Mouse (Mus musculus) hindbrain, embryonic 14.5 days (tissue): ENCODE data around the gene Hdlbp. TPM values are rescaled to one million over a fixed set of nuclear protein-coding genes. Genes with fewer than 3 reads are reported as not detected.
A peak's percentile ranks its signal among the peaks of the same experiment; 100 is the strongest.
"Not testable (repeated sequence)": the region's sequence is repeated elsewhere in the genome, so short reads cannot be mapped to it uniquely, and the experiment has no call there.

Experiments
- ATAC-seq: fragments of 200-750 bp; cut with Nextera tagmentation; 2 replicates; pipeline ENCODE4 v1.8.0; 2017; ENCODE audit warnings: moderate number of reproducible peaks, mild to moderate bottlenecking, moderate TSS enrichment, moderate library complexity; ENCODE audit not compliant: low FRiP score
- DNase-seq: peaks from one replicate; pipeline ENCODE4 v3.0.0-alpha.2; 2015; ENCODE audit warnings: low spot score
- H3K27ac ChIP-seq: fragments of 300-500 bp; sonication (generic); 2 replicates; pipeline ENCODE4 v1.5.1; 2014; ENCODE audit warnings: mild to moderate bottlenecking, moderate library complexity
- H3K27me3 ChIP-seq: fragments of 300-500 bp; sonication (generic); 2 replicates; pipeline ENCODE4 v1.6.1; 2014; ENCODE audit warnings: mild to moderate bottlenecking, low read length, mixed read lengths; ENCODE audit not compliant: control insufficient read depth, insufficient read depth
- H3K36me3 ChIP-seq: fragments of 300-500 bp; sonication (generic); replicated peaks from 2 replicates; pipeline ENCODE4 v1.6.1; 2014; ENCODE audit not compliant: control insufficient read depth, insufficient read depth
- H3K4me1 ChIP-seq: fragments of 300-500 bp; sonication (generic); replicated peaks from 2 replicates; pipeline ENCODE4 v1.6.1; 2014; ENCODE audit warnings: antibody characterized with exemption, low read length, mixed read lengths; ENCODE audit not compliant: control insufficient read depth, insufficient read depth
- H3K4me2 ChIP-seq: fragments of 300-500 bp; sonication (generic); replicated peaks from 2 replicates; pipeline ENCODE4 v1.6.1; 2014; ENCODE audit warnings: mild to moderate bottlenecking, moderate library complexity
- H3K4me3 ChIP-seq: fragments of 300-500 bp; sonication (generic); replicated peaks from 2 replicates; pipeline ENCODE4 v1.5.1; 2014; ENCODE audit warnings: mild to moderate bottlenecking, low read length
- H3K9ac ChIP-seq: fragments of 300-500 bp; sonication (generic); 2 replicates; pipeline ENCODE4 v1.6.1; 2014
- H3K9me3 ChIP-seq: fragments of 300-500 bp; sonication (generic); 2 replicates; pipeline ENCODE4 v1.6.1; 2016; ENCODE audit warnings: low read length; ENCODE audit not compliant: control insufficient read depth
- WGBS: fragments of 180-500 bp; shearing (Covaris S2); extraction: QIAGEN DNeasy Blood & Tissue Kit; methylation state at CpG from one replicate; pipeline ENCODE4 v1.1.7; 2014; 5-methylcytosine and 5-hydroxymethylcytosine counted together
- polyA plus RNA-seq: library from polyadenylated mRNA; unstranded; fragments of >200 nt; fragmentation: Nextera tagmentation; extraction: Ambion mirVana; gene quantifications from 2 replicates; pipeline ENCODE4 v1.2.1, GENCODE M21; 2014

Gene Hdlbp
- 65.1 and 80.2 TPM in 2 replicates for polyA plus RNA-seq

DNA sequence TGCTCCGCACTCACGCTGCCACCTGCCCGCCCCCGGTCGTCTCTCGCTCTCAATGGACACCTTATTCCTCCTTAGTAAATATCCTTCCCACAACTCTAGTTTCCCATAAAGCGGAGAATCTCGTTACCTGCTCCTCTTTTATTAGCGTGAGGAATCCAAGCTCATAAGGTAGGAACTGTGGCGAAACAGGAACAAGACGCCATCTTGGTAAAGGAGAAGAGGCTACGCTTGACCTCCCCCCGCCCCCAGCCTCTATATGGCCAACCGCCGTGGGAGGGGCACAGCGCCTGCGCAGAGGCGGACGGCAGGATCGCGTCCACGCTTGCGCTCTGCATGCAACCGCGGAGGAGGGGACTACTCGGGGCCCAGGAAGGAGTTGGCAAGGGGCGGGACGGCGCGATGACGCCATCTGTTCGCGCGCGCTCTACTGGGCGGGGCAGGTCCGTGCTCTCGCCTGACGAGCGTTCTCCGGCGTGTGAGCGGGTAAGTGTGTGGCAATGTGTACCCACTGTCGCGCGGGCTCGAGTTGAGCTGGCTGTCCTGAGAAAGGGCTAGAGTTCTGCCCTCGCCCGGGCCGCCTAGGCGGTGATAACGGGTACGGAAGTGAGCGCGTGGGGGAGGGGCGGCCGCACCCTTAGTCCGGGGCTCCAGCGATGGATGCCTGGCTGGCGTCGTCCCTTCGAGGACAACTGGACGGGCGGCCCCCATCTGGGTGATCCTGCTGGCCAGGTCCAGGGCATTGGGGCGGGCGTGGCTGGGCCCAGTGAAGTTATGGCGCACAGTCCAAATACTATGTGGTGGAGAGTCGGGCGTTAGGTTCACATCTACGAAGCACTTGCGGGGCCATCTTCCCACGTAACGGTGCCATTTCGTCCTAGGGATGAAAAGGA is at the start of gene Hdlbp:
Hdlbp (minus strand) TSS at position 230 of the 890 bp plus-strand sequence.
- Histone ChIP-seq H3K27me3 (no peaks in the 10 kb centered on the region), H3K27ac (peak within 1 kb of the TSS; percentile 99), H3K36me3 (no peaks in the 10 kb centered on the region; the same call in 1 of the 2 replicates), H3K9ac (peak within 1 kb of the TSS; percentile 89), H3K4me1 (peaks cover 18% of the 10 kb centered on the region), H3K4me2 (peak within 1 kb of the TSS; percentile 69), H3K9me3 (no peaks in the 10 kb centered on the region), H3K4me3 (peak within 1 kb of the TSS; percentile 91)
- DNase-seq (peak; percentile 97), ATAC-seq (peak; percentile 94)
- under 1% methylated on average over 74 of the region's 74 CpGs for WGBS

GRCm38 (mm10) chr1:93522325-93522724 is 43.7 kb upstream of the Hdlbp start:
- H3K27ac ChIP-seq, result no peak overlapping the region
- H3K36me3 ChIP-seq, result 0 out of 2 replicates have a peak, but pooled peaks cover 3% of the 10 kb centered on the region
- ATAC-seq (no peak), DNase-seq (no peak)
- no peak overlapping the region for H3K4me2 ChIP-seq
- 78% methylated on average over 1 of the region's 1 CpGs for WGBS
- no peaks in the 10 kb centered on the region for H3K4me1 ChIP-seq
- no peaks in the 10 kb centered on the region for H3K9me3 ChIP-seq
- no peak overlapping the region for H3K9ac ChIP-seq
- H3K27me3 ChIP-seq, result no peaks in the 10 kb centered on the region
- H3K4me3 ChIP-seq, result no peak overlapping the region

GRCm38 (mm10) chr1:93521491-93521890 is 42.9 kb upstream of the Hdlbp start:
- ATAC-seq (no peak), DNase-seq (no peak)
- Histone ChIP-seq H3K27me3 (no peaks in the 10 kb centered on the region), H3K9ac (no peak overlapping the region), H3K9me3 (no peaks in the 10 kb centered on the region), H3K27ac (no peak overlapping the region), H3K4me3 (no peak overlapping the region), H3K36me3 (0 out of 2 replicates have a peak, but pooled peaks cover 3% of the 10 kb centered on the region), H3K4me2 (no peak overlapping the region), H3K4me1 (no peaks in the 10 kb centered on the region)
- WGBS, result 80% methylated on average over 2 of the region's 2 CpGs

GRCm38 (mm10) chr1:93513221-93513620 is 34.6 kb upstream of the Hdlbp start:
- H3K4me1 ChIP-seq, result peaks cover 7% of the 10 kb centered on the region; the same call in 1 of the 2 replicates
- peaks cover 21% of the 10 kb centered on the region; the same call in 1 of the 2 replicates for H3K36me3 ChIP-seq
- DNase-seq, result no peak
- peak overlapping the region; percentile 78; the same call in 1 of the 2 replicates for H3K4me2 ChIP-seq
- ATAC-seq, result no peak
- no peaks in the 10 kb centered on the region for H3K9me3 ChIP-seq
- no peak overlapping the region for H3K4me3 ChIP-seq
- WGBS, result 75% methylated on average over 14 of the region's 14 CpGs
- H3K27ac ChIP-seq, result no peak overlapping the region
- no peak overlapping the region for H3K9ac ChIP-seq
- H3K27me3 ChIP-seq, result no peaks in the 10 kb centered on the region

GRCm38 (mm10) chr1:93512351-93512690 is 33.7 kb upstream of the Hdlbp start:
- peaks cover 29% of the 10 kb centered on the region for H3K36me3 ChIP-seq
- H3K4me1 ChIP-seq, result peaks cover 7% of the 10 kb centered on the region; the same call in 1 of the 2 replicates
- DNase-seq (no peak), ATAC-seq (no peak)
- H3K9ac ChIP-seq, result peak overlapping the region; percentile 72
- peak overlapping the region; percentile 78 for H3K4me2 ChIP-seq
- H3K27me3 ChIP-seq, result no peaks in the 10 kb centered on the region
- 0% methylated on average over 15 of the region's 15 CpGs for WGBS
- H3K4me3 ChIP-seq, result peak overlapping the region; percentile 78
- no peaks in the 10 kb centered on the region for H3K9me3 ChIP-seq
- H3K27ac ChIP-seq, result peak overlapping the region; percentile 68; the same call in 1 of the 2 replicates

DNA sequence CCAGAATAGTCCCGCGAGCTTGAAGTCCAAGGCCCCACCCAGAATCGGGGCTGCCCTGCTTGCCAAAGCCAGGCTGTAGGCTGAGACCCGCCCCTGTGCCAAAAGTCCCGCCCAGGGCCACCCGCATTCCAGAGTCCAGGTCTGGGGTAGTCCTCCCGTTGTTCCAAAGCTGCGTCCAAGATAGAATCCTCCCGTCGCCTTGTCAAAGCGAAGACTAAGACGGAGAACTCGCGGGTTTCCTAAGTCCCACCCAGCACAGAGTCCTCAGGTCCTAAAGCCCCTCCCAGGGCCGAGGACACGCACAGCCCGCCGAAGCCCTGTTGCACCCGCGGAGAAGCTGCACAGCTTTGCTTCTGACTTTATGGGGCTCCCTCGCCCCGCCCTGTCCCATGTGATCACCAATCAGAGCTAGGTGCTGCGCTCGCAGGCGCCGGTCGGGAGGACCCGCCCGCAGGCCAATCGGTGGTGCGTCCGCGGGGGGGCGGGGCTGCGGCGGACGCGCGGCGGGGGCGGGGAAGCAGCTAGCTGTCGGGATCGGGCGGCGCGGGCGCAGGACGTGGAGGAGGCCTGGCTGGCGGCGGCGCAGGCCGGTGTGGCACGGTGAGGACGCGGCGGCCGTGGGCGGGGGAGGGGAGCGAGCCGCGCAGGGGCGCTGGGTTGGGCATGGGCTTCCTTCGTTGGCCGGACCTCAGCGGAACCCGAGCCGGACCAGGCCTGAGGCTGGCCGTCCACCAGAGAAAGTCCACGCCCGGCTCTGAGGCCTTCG is 33.2 kb upstream of the Hdlbp start, which contains the start of gene Farp2:
Farp2 (plus strand) TSS at position 495 of the 766 bp plus-strand sequence.
- Histone ChIP-seq H3K9ac (peak within 1 kb of the TSS; percentile 72), H3K27ac (peak within 1 kb of the TSS; percentile 68; the same call in 1 of the 2 replicates), H3K9me3 (no peaks in the 10 kb centered on the region), H3K4me3 (peak within 1 kb of the TSS; percentile 78), H3K4me1 (peaks cover 7% of the 10 kb centered on the region; the same call in 1 of the 2 replicates), H3K4me2 (peak within 1 kb of the TSS; percentile 78), H3K27me3 (no peaks in the 10 kb centered on the region), H3K36me3 (peaks cover 32% of the 10 kb centered on the region)
- DNase-seq, result peak; percentile 82
- peak; percentile 97 for ATAC-seq
- 0% methylated on average over 51 of the region's 71 CpGs for WGBS

DNA sequence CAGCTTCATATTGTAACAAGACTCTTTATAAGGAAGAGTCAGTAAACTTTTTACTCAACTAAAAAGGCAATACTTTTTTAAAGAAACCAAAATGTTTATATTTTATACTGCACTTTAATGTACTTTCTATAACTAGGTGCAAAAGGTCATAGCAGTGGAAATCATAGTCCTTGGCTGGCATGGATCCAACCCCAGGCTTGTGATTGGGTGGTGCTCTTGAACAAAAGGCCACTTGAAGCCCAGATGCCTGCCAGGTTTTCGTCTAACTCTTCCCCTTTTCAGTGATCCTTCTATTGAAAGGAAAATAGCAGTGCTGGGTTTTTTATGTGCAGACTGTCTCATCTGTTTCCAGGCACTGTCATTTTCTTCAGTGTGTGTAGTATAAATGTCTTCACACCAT is 30.0 kb upstream of the Hdlbp start:
- H3K4me1 ChIP-seq, result not testable (repeated sequence)

DNA sequence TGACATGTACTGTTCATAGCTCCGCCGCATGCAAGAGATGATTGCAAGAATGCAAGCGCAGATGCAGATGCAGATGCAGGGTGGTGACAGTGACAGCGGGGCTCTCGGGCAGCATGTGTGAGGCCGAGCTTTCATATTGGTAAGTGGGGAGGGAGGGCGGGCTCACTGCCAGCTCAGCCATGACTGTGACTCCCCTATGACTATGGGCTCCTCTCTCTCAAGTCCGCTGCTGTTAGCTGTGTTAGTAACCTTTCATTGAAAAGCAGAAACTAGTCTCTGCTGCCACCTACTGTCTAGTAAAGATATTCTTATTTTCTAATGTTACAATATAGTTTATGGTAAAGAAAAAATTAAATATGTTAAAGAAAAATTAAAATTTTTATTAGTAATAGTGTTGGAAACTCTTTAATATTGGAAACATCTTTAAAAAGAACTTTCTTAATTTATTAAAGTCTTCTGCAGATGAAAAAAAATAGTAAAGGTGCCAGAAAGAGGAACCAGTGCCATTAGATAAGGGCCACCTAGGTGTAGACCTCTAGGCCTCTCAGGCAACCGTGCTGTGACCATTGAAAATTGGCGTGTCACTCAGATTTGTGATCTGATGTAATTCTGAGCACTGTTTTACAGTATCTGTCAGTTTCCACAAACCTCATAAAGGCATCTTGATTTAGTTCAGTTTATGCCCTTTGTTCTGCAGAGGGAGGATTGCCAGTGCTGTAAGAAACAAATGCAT is 28.5 kb upstream of the Hdlbp start:
- DNase-seq, result peak; percentile 78
- Histone ChIP-seq H3K9me3 (no peaks in the 10 kb centered on the region), H3K36me3 (peaks cover 70% of the 10 kb centered on the region), H3K4me1 (no peaks in the 10 kb centered on the region), H3K4me3 (no peak overlapping the region), H3K4me2 (no peak overlapping the region), H3K9ac (no peak overlapping the region), H3K27me3 (no peaks in the 10 kb centered on the region), H3K27ac (no peak overlapping the region)
- WGBS, result 48% methylated on average over 10 of the region's 10 CpGs
- peak; percentile 60 for ATAC-seq

More for the DNA sequence above, 30.0 kb upstream of the Hdlbp start:
- H3K9me3 ChIP-seq, ATAC-seq, H3K27me3 ChIP-seq, H3K4me2 ChIP-seq, DNase-seq, H3K4me3 ChIP-seq, H3K27ac ChIP-seq, H3K9ac ChIP-seq: not testable (repeated sequence)
- peaks cover 60% of the 10 kb centered on the region for H3K36me3 ChIP-seq
- WGBS, result 31% methylated on average over 1 of the region's 1 CpGs
